Mouse (Mus musculus) liver, embryonic 14.5 days (tissue): ENCODE results near the gene Ptgir.

ENCODE experiments used
- CTCF ChIP-seq: IDR thresholded peaks from 2 replicates; pipeline ENCODE4 v1.5.1; 2016; ENCODE audit warnings: antibody characterized with exemption, low read depth, control low read depth
- EP300 ChIP-seq: IDR thresholded peaks from 2 replicates; pipeline ENCODE4 v1.6.1; 2016; ENCODE audit warnings: antibody characterized with exemption, low read depth

- TF ChIP-seq CTCF (no peak), EP300 (no peak)
Observed at GRCm38 (mm10) chr7:16918670-16919069, 12.4 kb downstream of the Ptgir start.
